Mouse (Mus musculus) limb, embryonic 15.5 days (tissue): ENCODE measurements around the gene Lair1. TPM values are rescaled to one million over a fixed set of nuclear protein-coding genes. Genes with fewer than 3 reads are reported as not detected.

Source experiments
- polyA plus RNA-seq: library from polyadenylated mRNA; unstranded; fragments of >200 nt; fragmentation: Nextera tagmentation; extraction: Ambion mirVana; gene quantifications from 2 replicates; pipeline ENCODE4 v1.2.1, GENCODE M21; 2015

Gene Lair1
- polyA plus RNA-seq, 1 experiment from 2014 or later: 0.79 TPM

Other genes starting within 250 kb of the Lair1 start
- gene Gm15448, start 237.5 kb downstream of the Lair1 start, polyA plus RNA-seq: not detected in 2 replicates
- 0.47 and 0.77 TPM in 2 replicates for gene Pira2, start 218.2 kb downstream of the Lair1 start, polyA plus RNA-seq
- gene Gm14548, start 165.1 kb downstream of the Lair1 start, polyA plus RNA-seq: 0.09 and 0.45 TPM in 2 replicates
- 0.26 and 0.37 TPM in 2 replicates for gene Lilra6, start 147.7 kb downstream of the Lair1 start, polyA plus RNA-seq
- 2.6 and 3.3 TPM in 2 replicates for gene Ttyh1, start 56.2 kb upstream of the Lair1 start, polyA plus RNA-seq
- 56.7 and 57.3 TPM in 2 replicates for gene Leng8, start 73.8 kb upstream of the Lair1 start, polyA plus RNA-seq
- gene Leng9, start 87.2 kb upstream of the Lair1 start, polyA plus RNA-seq: 5.4 and 6.2 TPM in 2 replicates
- 80.6 and 82.3 TPM in 2 replicates for gene Cdc42ep5, start 101.7 kb upstream of the Lair1 start, polyA plus RNA-seq
- 0.06 TPM in 1 of 2 replicates, not detected in the other for gene Lilra5, start 174.6 kb upstream of the Lair1 start, polyA plus RNA-seq